Mouse (Mus musculus) small intestine, adult 2 months (tissue): Measurements from ENCODE around the gene Cachd1. TPM values are rescaled to one million over a fixed set of nuclear protein-coding genes. Genes with fewer than 3 reads are reported as not detected.

Experiments used
- H3K27ac ChIP-seq: fragments of 200-500 bp; 2 replicates; pipeline ENCODE4 v1.5.1; 2012; ENCODE audit warnings: low read depth, low read length, control low read depth, inconsistent platforms; ENCODE audit not compliant: insufficient read depth
- H3K27me3 ChIP-seq: fragments of 200-500 bp; 2 replicates; pipeline ENCODE4 v1.6.1; 2012; ENCODE audit warnings: mild to moderate bottlenecking, moderate library complexity, low read length, inconsistent platforms; ENCODE audit not compliant: control insufficient read depth, insufficient read depth
- H3K36me3 ChIP-seq: fragments of 200-500 bp; 2 replicates; pipeline ENCODE4 v1.6.1; 2012; ENCODE audit warnings: mild to moderate bottlenecking, low read length, control low read depth, inconsistent platforms; ENCODE audit not compliant: control insufficient read depth, insufficient read depth
- H3K4me1 ChIP-seq: fragments of 200-500 bp; 2 replicates; pipeline ENCODE4 v1.6.1; 2012; ENCODE audit warnings: low read length, inconsistent platforms, mixed read lengths; ENCODE audit not compliant: control insufficient read depth, insufficient read depth, insufficient read length
- H3K4me3 ChIP-seq: fragments of 200-500 bp; 2 replicates; pipeline ENCODE4 v1.5.1; 2012; ENCODE audit warnings: low read depth, mild to moderate bottlenecking, control low read depth, inconsistent platforms, low read length, moderate library complexity
- CTCF ChIP-seq: fragments of 200-500 bp; IDR thresholded peaks from 2 replicates; pipeline ENCODE4 v1.5.1; 2012; ENCODE audit warnings: low read depth, mild to moderate bottlenecking, control low read depth, inconsistent platforms, low read length, moderate library complexity, mixed read lengths; ENCODE audit not compliant: insufficient replicate concordance, insufficient read length; ENCODE audit errors: extremely low read depth
- POLR2A ChIP-seq: fragments of 200-500 bp; IDR thresholded peaks from 2 replicates; pipeline ENCODE4 v1.6.1; 2012; ENCODE audit warnings: low read depth, mild to moderate bottlenecking, control low read depth, inconsistent platforms, low read length, moderate library complexity
- WGBS: fragments of 180-500 bp; shearing (Covaris S2); methylation state at CpG from one replicate; pipeline ENCODE4 v1.1.7; 2018; 5-methylcytosine and 5-hydroxymethylcytosine counted together
- polyA plus RNA-seq: library from polyadenylated mRNA; depleted of rRNA; stranded (reverse); fragments of >200 nt; gene quantifications from 2 replicates; pipeline ENCODE4 v1.2.3, GENCODE M21; 2012

The Cachd1 gene
- polyA plus RNA-seq, 1 experiment, result 51.7 TPM

DNA sequence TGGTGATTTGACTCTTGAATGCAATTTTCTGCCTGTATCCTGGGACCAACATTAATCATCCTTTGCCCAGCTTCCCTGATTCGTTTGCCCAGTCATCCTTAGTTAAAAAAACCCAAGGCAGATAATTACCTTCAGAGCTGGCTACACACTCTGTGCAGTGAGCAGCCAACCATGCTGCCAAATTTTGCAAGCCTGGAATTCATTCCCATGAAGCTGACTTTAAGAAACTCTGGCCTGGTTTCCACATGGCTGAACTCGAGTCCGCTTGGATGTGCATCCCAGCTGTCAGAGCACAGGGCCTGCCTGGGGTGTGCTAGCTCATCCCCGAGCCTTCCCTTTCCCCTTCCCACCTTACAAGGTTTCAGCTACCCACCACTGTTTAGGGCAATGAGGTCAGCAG, 214.5 kb downstream of the Cachd1 start:
- H3K4me1 ChIP-seq, result no peaks in the 10 kb centered on the region
- 77% methylated on average over 4 of the region's 4 CpGs for WGBS
- H3K4me3 ChIP-seq, result no peak overlapping the region
- no peak overlapping the region for H3K27ac ChIP-seq
- peaks cover 25% of the 10 kb centered on the region for H3K36me3 ChIP-seq
- no peaks in the 10 kb centered on the region for H3K27me3 ChIP-seq
- TF ChIP-seq CTCF (no peak), POLR2A (no peak)

DNA sequence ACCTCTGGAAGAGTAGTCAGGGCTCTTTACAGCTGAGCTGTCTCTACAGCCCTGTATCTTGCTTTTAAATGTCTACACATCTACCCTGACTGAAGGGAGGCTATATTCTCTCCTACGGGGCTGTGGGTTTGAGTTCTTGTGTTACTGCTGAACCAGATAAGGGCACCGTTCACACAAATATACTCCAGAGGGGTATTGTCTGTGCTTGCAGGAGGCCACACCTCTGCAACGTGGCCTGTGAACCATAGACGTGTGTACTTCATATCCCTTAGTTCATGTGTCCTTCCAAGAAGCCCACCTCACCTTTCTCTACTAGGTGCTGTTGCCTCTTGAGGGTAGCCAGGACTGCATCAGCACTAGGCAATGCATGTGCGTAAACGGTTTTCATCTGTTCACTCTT, 215.6 kb downstream of the Cachd1 start:
- WGBS, result 89% methylated on average over 6 of the region's 6 CpGs
- H3K27me3 ChIP-seq, result no peaks in the 10 kb centered on the region
- TF ChIP-seq CTCF, result no peak
- no peak for TF ChIP-seq POLR2A
- peaks cover 23% of the 10 kb centered on the region for H3K36me3 ChIP-seq
- no peaks in the 10 kb centered on the region for H3K4me1 ChIP-seq
- H3K27ac ChIP-seq, result no peak overlapping the region
- no peak overlapping the region for H3K4me3 ChIP-seq

DNA sequence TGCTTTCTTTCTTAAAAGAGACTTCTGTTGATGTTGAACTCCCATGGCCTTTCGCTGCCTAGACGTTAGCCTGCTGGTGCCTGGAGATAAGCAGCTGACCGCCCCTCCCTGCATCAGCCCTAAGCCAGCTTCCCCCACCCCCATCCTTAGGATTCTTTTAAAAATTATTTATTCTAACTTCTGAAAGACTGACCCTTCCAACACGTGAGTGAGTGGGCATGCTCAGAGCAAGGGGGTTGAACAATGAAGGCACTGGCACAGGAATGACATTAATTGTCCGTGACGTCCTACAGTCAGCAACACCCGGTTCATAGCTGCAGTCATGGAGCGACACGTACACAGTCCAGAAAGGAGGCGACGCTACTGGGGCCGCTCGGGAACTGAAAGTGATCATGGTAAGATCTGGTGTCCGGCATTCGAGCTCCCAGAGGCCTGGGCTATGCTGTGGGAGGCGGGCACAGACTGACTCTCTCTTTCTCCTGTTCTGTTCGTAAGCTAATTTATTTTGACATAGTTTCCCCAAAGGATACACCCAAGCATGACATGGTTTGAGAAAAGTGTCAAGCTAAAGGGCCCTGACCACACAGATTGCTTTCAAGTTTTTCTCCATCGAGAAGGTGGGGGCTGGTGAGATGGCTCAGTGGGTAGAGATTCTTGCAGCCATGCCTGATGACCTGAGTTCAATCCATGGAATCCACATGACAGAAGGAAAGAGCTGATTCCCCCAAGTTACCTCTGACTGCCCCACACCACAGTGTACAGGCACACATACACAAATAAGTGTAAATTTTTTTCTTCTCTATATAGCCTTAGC, 218.2 kb downstream of the Cachd1 start:
- H3K4me1 ChIP-seq, result no peaks in the 10 kb centered on the region
- H3K27me3 ChIP-seq, result no peaks in the 10 kb centered on the region
- no peak overlapping the region for H3K27ac ChIP-seq
- 80% methylated on average over 18 of the region's 18 CpGs for WGBS
- TF ChIP-seq CTCF, result no peak
- no peak for TF ChIP-seq POLR2A
- H3K36me3 ChIP-seq, result peaks cover 19% of the 10 kb centered on the region
- no peak overlapping the region for H3K4me3 ChIP-seq

DNA sequence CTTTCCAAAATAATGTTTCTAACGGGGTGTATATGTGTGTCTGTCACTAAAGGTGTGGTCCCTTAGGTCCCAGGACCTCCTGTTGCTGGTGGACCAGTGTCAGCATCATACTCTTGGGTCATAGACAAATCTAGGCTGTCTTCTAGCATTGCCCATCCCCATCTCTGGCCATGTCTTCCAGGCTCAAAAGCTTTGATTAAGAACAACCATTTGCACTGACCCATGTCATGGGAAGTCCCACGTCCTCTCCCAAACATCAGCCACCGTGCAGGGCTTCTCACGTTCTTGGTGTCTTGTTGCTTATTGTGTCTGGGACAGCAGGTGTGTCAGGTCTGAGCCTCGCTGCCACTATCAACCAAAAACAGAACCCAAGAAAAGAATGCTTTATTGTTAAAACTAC, 219.1 kb downstream of the Cachd1 start:
- H3K4me3 ChIP-seq, result no peak overlapping the region
- WGBS, result 84% methylated on average over 5 of the region's 5 CpGs
- peaks cover 14% of the 10 kb centered on the region for H3K36me3 ChIP-seq
- H3K27me3 ChIP-seq, result no peaks in the 10 kb centered on the region
- H3K27ac ChIP-seq, result no peak overlapping the region
- H3K4me1 ChIP-seq, result no peaks in the 10 kb centered on the region
- no peak for TF ChIP-seq CTCF

DNA sequence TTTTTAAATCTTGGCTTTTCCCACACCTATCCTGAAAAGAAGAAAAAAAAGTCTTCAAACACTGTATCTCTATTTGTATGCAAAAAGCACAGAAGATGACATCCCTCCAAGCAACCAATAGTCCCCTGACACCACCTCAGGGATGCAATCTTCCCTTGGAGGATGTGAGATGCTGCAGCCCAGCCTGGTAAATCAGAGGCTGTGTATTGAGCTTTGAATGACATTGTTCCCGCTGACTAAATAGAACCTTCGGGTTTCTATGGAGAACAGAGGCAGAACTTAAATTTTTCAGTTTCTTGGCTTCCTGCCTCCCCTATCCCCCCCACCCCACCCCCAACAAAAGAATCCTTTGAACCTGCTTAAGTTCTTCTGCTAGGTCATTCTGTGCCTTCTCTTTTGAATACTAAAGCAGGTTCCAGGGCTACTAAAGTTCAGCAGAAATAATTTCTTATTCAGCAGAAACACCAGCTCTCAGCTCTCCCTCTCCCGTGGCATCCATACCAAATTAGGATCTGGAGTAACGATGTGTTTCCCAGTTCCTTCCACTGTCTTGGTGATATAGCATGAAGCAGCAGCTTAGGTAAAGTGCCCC, 219.7 kb downstream of the Cachd1 start:
- 88% methylated on average over 4 of the region's 4 CpGs for WGBS
- Histone ChIP-seq H3K36me3 (peaks cover 14% of the 10 kb centered on the region), H3K27ac (no peak overlapping the region), H3K4me3 (no peak overlapping the region), H3K4me1 (no peaks in the 10 kb centered on the region), H3K27me3 (no peaks in the 10 kb centered on the region)
- TF ChIP-seq POLR2A (no peak), CTCF (no peak)

DNA sequence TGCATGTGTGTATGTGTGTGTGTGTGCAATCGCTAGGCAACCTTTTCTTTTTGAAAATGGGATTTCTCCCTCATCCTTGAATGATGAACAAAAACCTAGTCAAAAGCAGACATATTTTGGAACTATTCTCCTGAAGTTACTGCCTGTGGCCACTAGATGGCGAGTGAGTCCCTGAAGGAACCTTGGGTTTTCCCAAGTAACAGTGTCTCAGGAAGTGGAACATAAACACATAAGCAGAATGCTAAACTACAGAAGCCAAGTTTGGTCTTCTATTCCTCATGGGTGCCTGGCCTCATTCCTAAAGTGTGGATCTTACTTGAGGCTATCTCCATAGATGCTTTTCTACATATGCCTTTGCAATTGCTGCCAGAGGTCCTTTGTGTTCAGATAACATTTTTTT, 221.7 kb downstream of the Cachd1 start:
- 20% methylated on average over 2 of the region's 2 CpGs for WGBS
- H3K27me3 ChIP-seq, result no peaks in the 10 kb centered on the region
- H3K4me1 ChIP-seq, result no peaks in the 10 kb centered on the region
- H3K36me3 ChIP-seq, result peaks cover 14% of the 10 kb centered on the region
- TF ChIP-seq POLR2A, result no peak
- no peak for TF ChIP-seq CTCF
- no peak overlapping the region for H3K27ac ChIP-seq
- no peak overlapping the region for H3K4me3 ChIP-seq

DNA sequence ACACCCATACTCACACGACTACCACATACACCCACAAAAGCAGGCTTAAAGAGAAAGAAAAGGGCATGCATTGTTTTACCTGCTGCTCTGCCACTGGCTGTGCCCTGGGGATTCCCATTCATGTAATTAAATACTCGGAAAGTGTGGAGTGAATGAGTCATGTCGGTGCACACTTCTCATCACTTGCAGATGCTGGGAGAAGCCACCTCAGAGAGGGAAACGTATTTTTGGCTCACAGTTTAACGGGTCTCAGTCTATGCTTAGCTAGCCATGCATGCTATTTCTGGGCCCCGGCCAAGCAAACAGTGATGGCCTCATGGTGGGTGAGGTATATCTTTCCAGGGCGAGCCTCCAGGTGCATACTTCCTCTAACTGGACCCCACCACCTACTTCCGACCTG, 222.4 kb downstream of the Cachd1 start:
- WGBS, result 88% methylated on average over 8 of the region's 8 CpGs

More for the DNA sequence above, 222.4 kb downstream of the Cachd1 start:
- TF ChIP-seq POLR2A (no peak), CTCF (no peak)
- Histone ChIP-seq H3K27me3 (no peaks in the 10 kb centered on the region), H3K4me1 (no peaks in the 10 kb centered on the region), H3K36me3 (peaks cover 14% of the 10 kb centered on the region), H3K27ac (no peak overlapping the region), H3K4me3 (no peak overlapping the region)
